Mouse (Mus musculus): Measurements from ENCODE around the gene Rpl36a-ps1.

The Rpl36a-ps1 gene

DNA sequence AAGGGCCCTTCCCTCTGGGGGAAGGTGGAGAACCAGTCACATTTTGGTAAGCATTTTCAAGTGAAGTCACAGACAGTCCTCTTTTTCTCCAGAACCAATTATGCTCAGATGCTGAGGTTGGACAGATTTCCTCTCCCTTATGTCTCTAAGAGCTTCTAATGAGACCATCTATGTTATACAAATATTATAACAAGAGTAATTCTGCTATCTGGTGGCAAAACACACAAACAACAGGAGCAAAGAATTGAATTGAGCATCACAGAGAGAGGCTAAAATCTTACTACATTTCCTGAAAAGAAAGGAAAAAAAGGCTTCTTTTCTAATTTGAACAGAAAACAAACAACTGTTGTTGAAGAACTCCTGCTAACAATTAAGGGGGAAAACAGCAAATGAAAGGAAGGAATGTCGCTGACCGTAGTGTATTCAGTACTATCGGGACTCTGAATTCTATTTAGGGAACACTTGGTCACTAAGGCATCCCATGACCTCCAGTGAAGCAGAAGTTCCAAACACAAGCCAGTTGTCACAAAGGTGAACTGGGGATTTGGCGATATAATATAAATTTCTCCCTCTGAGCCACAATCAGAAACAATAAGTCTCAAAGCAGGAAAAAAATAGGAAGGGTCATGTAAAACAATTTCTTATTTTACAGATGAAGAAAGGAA, 42.4 kb downstream of the Rpl36a-ps1 start:
- DNase-seq (ENCODE audit: low spot score in 2 of 2) = no peak
